Mouse (Mus musculus): ENCODE results near the gene Fam107b.

DNA sequence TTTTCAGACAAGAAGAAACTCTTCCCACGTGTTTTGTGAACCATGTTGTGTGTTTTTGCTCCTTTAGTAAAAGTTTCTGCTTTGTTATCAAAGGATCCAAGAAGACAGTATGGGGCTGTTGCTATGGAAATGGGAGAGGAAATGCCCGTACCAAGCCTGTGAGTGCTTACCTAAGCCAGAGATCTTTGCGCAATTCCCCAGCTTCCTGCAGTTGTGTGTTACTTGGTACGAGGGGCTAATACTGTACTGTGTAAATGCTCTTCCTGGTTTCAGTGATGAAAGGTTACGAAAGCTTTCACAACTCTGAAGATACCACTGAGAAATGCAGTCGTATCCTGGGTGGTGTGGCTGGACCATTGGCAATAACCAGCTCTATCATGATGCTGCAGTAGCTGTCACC, 93.8 kb downstream of the Fam107b start:
- TF ChIP-seq CHD2 (IDR thresholded peaks at IDR 0.05; ENCODE audit: low read depth, low read length) = no peak
- TF ChIP-seq ZNF384 (IDR thresholded peaks at IDR 0.05; ENCODE audit: low read depth, low read length) = no peak
- TF ChIP-seq ZC3H11A (IDR thresholded peaks at IDR 0.05; ENCODE audit: borderline replicate concordance, low read depth, low read length) = no peak
- TF ChIP-seq HCFC1 (IDR thresholded peaks at IDR 0.05; ENCODE audit: borderline replicate concordance, insufficient read depth, low read length) = no peak
